20 mouse cellular contexts compared by ENCODE assay signal in the genomic region with DNA sequence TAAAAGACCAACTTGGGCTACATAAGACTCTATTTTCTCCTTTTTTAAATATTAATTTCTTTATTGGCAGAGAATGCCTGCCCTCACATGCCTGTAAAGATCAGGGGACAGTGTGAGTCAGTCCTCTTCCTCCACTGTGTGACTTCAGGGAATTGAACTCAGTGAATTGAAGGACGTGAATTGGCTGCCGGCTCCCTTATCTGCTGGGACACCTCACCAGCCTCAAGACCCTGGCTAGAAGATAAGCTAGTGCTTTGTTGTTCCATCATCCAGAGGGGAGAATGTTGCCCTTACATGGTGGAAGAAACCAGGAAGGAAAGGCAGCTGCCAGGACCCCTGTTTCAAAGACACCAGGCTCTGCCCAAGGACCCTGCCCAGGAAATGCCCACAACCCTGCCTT.
"Had no signal": no experiment of that assay in that cellular context is flagged by ENCODE, and none has a peak within 500 bp of the region (broad histone marks: within the 10 kb centered on the region; RNA-seq: fewer than 3 reads in every experiment).

No protein-coding gene starts in this region.

- ATAC-seq: intestine, embryonic 16.5 days had no signal

- H3K9me3 ChIP-seq: limb, embryonic 13.5 days; liver, embryonic 15.5 days; midbrain, embryonic 10.5 days; neural tube, embryonic 12.5 days had no signal

- H3K4me3 ChIP-seq: layer of hippocampus, adult 2 months; limb, embryonic 13.5 days; liver, embryonic 15.5 days; midbrain, embryonic 10.5 days; myocyte; neural tube, embryonic 12.5 days had no signal

- H3K27me3 ChIP-seq: limb, embryonic 13.5 days; liver, embryonic 15.5 days; neural tube, embryonic 12.5 days had no signal

- H3K27ac ChIP-seq: kidney, postnatal 0 days; layer of hippocampus, adult 2 months; limb, embryonic 13.5 days; liver, embryonic 15.5 days; midbrain, embryonic 10.5 days; neural tube, embryonic 12.5 days had no signal

- H3K4me2 ChIP-seq: limb, embryonic 13.5 days; liver, embryonic 15.5 days; lung, embryonic 14.5 days; neural tube, embryonic 12.5 days had no signal

- H3K4me1 ChIP-seq: liver, embryonic 15.5 days; midbrain, embryonic 10.5 days; neural tube, embryonic 12.5 days had no signal

- DNase-seq: kidney, adult 2 months; kidney, postnatal 4 days; left cerebral cortex, postnatal 4 days; lung, embryonic 14.5 days; lung, postnatal 10 days; lung, postnatal 4 days; midbrain, embryonic 14.5 days; retina, postnatal 1 day; right cerebral cortex, postnatal 4 days; spleen, adult 18-20 months; thymus, adult 18-20 months; thymus, postnatal 14 days had no signal

- H3K36me3 ChIP-seq: limb, embryonic 13.5 days; liver, embryonic 15.5 days; midbrain, embryonic 10.5 days; neural tube, embryonic 12.5 days had no signal

- H3K9ac ChIP-seq: limb, embryonic 13.5 days; liver, embryonic 15.5 days; lung, embryonic 14.5 days; neural tube, embryonic 12.5 days had no signal
